ENCODE assay signal across 22 mouse cellular contexts in genomic region chr3:152250487-152250886, GRCm38 (mm10). TPM values are rescaled to one million over a fixed set of nuclear protein-coding genes. Genes with fewer than 3 reads are reported as not detected.
DNase-seq lines count a peak whose midpoint lies in the region; ATAC-seq and TF ChIP-seq lines count a peak whose summit lies in the region.
"Had no signal": no experiment of that assay in that cellular context is flagged by ENCODE, and none has a peak within 500 bp of the region (broad histone marks: within the 10 kb centered on the region; RNA-seq: fewer than 3 reads in every experiment).

No protein-coding gene starts in this region.

- H3K79me2 ChIP-seq in liver, adult 2 months (ENCODE audit: control insufficient read depth, insufficient read depth, low read length), result no peaks in the 10 kb centered on the region

- 41% methylated on average over 1 of the region's 1 CpGs for WGBS in liver, adult 2 months
- WGBS in liver, embryonic 16.5 days (ENCODE audit: insufficient replicate concordance), result 65% methylated on average over 1 of the region's 1 CpGs
- WGBS in liver, embryonic 12.5 days (ENCODE audit: insufficient replicate concordance), result 73% methylated on average over 1 of the region's 1 CpGs
- WGBS in liver, postnatal 0 days (ENCODE audit: insufficient replicate concordance), result 63% methylated on average over 1 of the region's 1 CpGs
- 78% methylated on average over 1 of the region's 1 CpGs for WGBS in liver, embryonic 11.5 days
- WGBS in midbrain, embryonic 11.5 days, result 91% methylated on average over 1 of the region's 1 CpGs
- WGBS in midbrain, postnatal 0 days, result 89% methylated on average over 1 of the region's 1 CpGs

- no peak for TF ChIP-seq CTCF in liver, adult 2 months (IDR thresholded peaks at IDR 0.05; ENCODE audit: low read depth, low read length)
- TF ChIP-seq CTCF in liver, postnatal 0 days (IDR thresholded peaks at IDR 0.05; ENCODE audit: low read depth), result no peak
- TF ChIP-seq CTCF in midbrain, postnatal 0 days (IDR thresholded peaks at IDR 0.05), result no peak

- H3K36me3 ChIP-seq in liver, adult 2 months (ENCODE audit: control insufficient read depth, insufficient read depth, low read length), result no peaks in the 10 kb centered on the region
- no peaks in the 10 kb centered on the region for H3K36me3 ChIP-seq in liver, embryonic 16.5 days (ENCODE audit: control insufficient read depth, insufficient read depth)
- H3K36me3 ChIP-seq in liver, embryonic 12.5 days, result no peaks in the 10 kb centered on the region
- no peaks in the 10 kb centered on the region for H3K36me3 ChIP-seq in liver, postnatal 0 days (replicated peaks; ENCODE audit: insufficient read depth, low read length)
- H3K36me3 ChIP-seq in liver, embryonic 11.5 days (ENCODE audit: control insufficient read depth, insufficient read depth, low read length), result no peaks in the 10 kb centered on the region
- no peaks in the 10 kb centered on the region for H3K36me3 ChIP-seq in midbrain, embryonic 11.5 days (ENCODE audit: control insufficient read depth, insufficient read depth, low read length)
- H3K36me3 ChIP-seq in midbrain, postnatal 0 days (ENCODE audit: insufficient read depth, low read length), result no peaks in the 10 kb centered on the region
- H3K36me3 ChIP-seq: G1E had no signal

- H3K27me3 ChIP-seq in liver, adult 2 months (ENCODE audit: control insufficient read depth, insufficient read depth, low read length), result no peaks in the 10 kb centered on the region
- no peaks in the 10 kb centered on the region for H3K27me3 ChIP-seq in liver, embryonic 16.5 days (ENCODE audit: control insufficient read depth, insufficient read depth, low read depth, low read length)
- H3K27me3 ChIP-seq in liver, embryonic 12.5 days (replicated peaks), result no peaks in the 10 kb centered on the region
- no peaks in the 10 kb centered on the region for H3K27me3 ChIP-seq in liver, postnatal 0 days (ENCODE audit: insufficient read depth, low read length)
- H3K27me3 ChIP-seq in liver, embryonic 11.5 days (replicated peaks; ENCODE audit: control insufficient read depth, insufficient read depth, low read length), result no peaks in the 10 kb centered on the region
- H3K27me3 ChIP-seq in midbrain, embryonic 11.5 days (ENCODE audit: control insufficient read depth, insufficient read depth, low read length), result no peaks in the 10 kb centered on the region
- no peaks in the 10 kb centered on the region for H3K27me3 ChIP-seq in midbrain, postnatal 0 days (ENCODE audit: insufficient read depth, low read length)
- H3K27me3 ChIP-seq: CH12.LX, Patski had no signal

- no peak for TF ChIP-seq EP300 in liver, postnatal 0 days (IDR thresholded peaks at IDR 0.05; ENCODE audit: low read depth)

- peak; percentile 48; the same call in 1 of the 2 replicates for ATAC-seq in liver, embryonic 16.5 days (ENCODE audit: low read depth)
- ATAC-seq in liver, embryonic 12.5 days, result no peak
- ATAC-seq in liver, postnatal 0 days, result peak; percentile 85
- no peak for ATAC-seq in liver, embryonic 11.5 days (replicated peaks; ENCODE audit: low FRiP score)
- ATAC-seq in midbrain, embryonic 11.5 days (ENCODE audit: low FRiP score), result no peak
- ATAC-seq in midbrain, postnatal 0 days (ENCODE audit: low FRiP score), result no peak
- ATAC-seq: activated CD4-positive, CD25-positive, alpha-beta regulatory T cell, adult 4 months; CD4-positive, CD25-positive, alpha-beta regulatory T cell, adult 4 months; Patski had no signal

- peak; percentile 83 for DNase-seq in liver, adult 2 months (ENCODE audit: extremely low read depth, low read depth, low spot score)
- DNase-seq in liver, result no peak
- no peak for DNase-seq in liver, postnatal 0 days
- DNase-seq in liver, embryonic 11.5 days (ENCODE audit: low spot score), result no peak
- DNase-seq in midbrain, embryonic 11.5 days (ENCODE audit: low spot score, missing footprints), result peak; percentile 37
- DNase-seq in midbrain, postnatal 0 days (ENCODE audit: low spot score), result no peak
- DNase-seq: adrenal gland, adult 2 months; adrenal gland, adult 8-10 months; adrenal gland, postnatal 10 days; adrenal gland, postnatal 14 days; adrenal gland, postnatal 25 days; adrenal gland, postnatal 36 days; B cell, adult 2 months; cerebellum, adult 11 months; cerebellum, adult 11-12 months had no signal

- H3K27ac ChIP-seq in liver, adult 2 months (replicated peaks; ENCODE audit: insufficient read depth, low read depth, low read length), result peak overlapping the region; percentile 44; the same call in 1 of the 2 replicates
- H3K27ac ChIP-seq in liver, embryonic 16.5 days (ENCODE audit: low read length), result no peak overlapping the region
- H3K27ac ChIP-seq in liver, embryonic 12.5 days, result no peak overlapping the region
- H3K27ac ChIP-seq in liver, postnatal 0 days (ENCODE audit: low read depth), result peak overlapping the region; percentile 69
- H3K27ac ChIP-seq in liver, embryonic 11.5 days (ENCODE audit: low read depth, low read length), result no peak overlapping the region
- H3K27ac ChIP-seq in midbrain, embryonic 11.5 days (ENCODE audit: low read depth, low read length), result no peak overlapping the region
- H3K27ac ChIP-seq in midbrain, postnatal 0 days (ENCODE audit: low read depth, low read length), result no peak overlapping the region

- no peak overlapping the region for H3K4me2 ChIP-seq in liver, embryonic 16.5 days (ENCODE audit: low read depth, low read length)
- no peak overlapping the region for H3K4me2 ChIP-seq in liver, embryonic 12.5 days
- H3K4me2 ChIP-seq in liver, postnatal 0 days (ENCODE audit: low read depth, low read length), result no peak overlapping the region
- no peak overlapping the region for H3K4me2 ChIP-seq in liver, embryonic 11.5 days
- no peak overlapping the region for H3K4me2 ChIP-seq in midbrain, embryonic 11.5 days
- no peak overlapping the region for H3K4me2 ChIP-seq in midbrain, postnatal 0 days (ENCODE audit: low read depth, low read length, poor library complexity, severe bottlenecking)

- peaks cover 10% of the 10 kb centered on the region for H3K4me1 ChIP-seq in liver, adult 2 months (ENCODE audit: control insufficient read depth, insufficient read depth, low read length)
- no peaks in the 10 kb centered on the region for H3K4me1 ChIP-seq in liver, embryonic 16.5 days (ENCODE audit: control insufficient read depth, low read depth, low read length)
- H3K4me1 ChIP-seq in liver, embryonic 12.5 days, result no peaks in the 10 kb centered on the region
- no peaks in the 10 kb centered on the region for H3K4me1 ChIP-seq in liver, postnatal 0 days (ENCODE audit: insufficient read depth)
- no peaks in the 10 kb centered on the region for H3K4me1 ChIP-seq in liver, embryonic 11.5 days (replicated peaks; ENCODE audit: control insufficient read depth, insufficient read depth, low read length)
- H3K4me1 ChIP-seq in midbrain, embryonic 11.5 days (ENCODE audit: control insufficient read depth, insufficient read depth, low read length), result no peaks in the 10 kb centered on the region
- H3K4me1 ChIP-seq in midbrain, postnatal 0 days (ENCODE audit: insufficient read depth, low read length), result no peaks in the 10 kb centered on the region

- H3K9ac ChIP-seq in liver, adult 2 months (ENCODE audit: low read depth, low read length), result no peak overlapping the region
- no peak overlapping the region for H3K9ac ChIP-seq in liver, embryonic 16.5 days (ENCODE audit: low read depth, low read length)
- no peak overlapping the region for H3K9ac ChIP-seq in liver, embryonic 12.5 days
- no peak overlapping the region for H3K9ac ChIP-seq in liver, postnatal 0 days (replicated peaks)
- H3K9ac ChIP-seq in liver, embryonic 11.5 days (ENCODE audit: low read depth, low read length), result no peak overlapping the region
- H3K9ac ChIP-seq in midbrain, embryonic 11.5 days (ENCODE audit: low read length), result no peak overlapping the region
- no peak overlapping the region for H3K9ac ChIP-seq in midbrain, postnatal 0 days (replicated peaks; ENCODE audit: low read length, poor library complexity, severe bottlenecking)

- no peak overlapping the region for H3K4me3 ChIP-seq in liver, adult 2 months (ENCODE audit: insufficient read depth, low read depth, low read length)
- no peak overlapping the region for H3K4me3 ChIP-seq in liver, embryonic 16.5 days (ENCODE audit: low read depth, low read length)
- H3K4me3 ChIP-seq in liver, embryonic 12.5 days, result no peak overlapping the region
- H3K4me3 ChIP-seq in liver, postnatal 0 days (ENCODE audit: low read depth, low read length), result no peak overlapping the region
- no peak overlapping the region for H3K4me3 ChIP-seq in liver, embryonic 11.5 days (ENCODE audit: low read depth, low read length)
- H3K4me3 ChIP-seq in midbrain, embryonic 11.5 days (ENCODE audit: low read depth, low read length), result no peak overlapping the region
- no peak overlapping the region for H3K4me3 ChIP-seq in midbrain, postnatal 0 days (ENCODE audit: low read depth, low read length)

- H3K9me3 ChIP-seq in liver, embryonic 16.5 days (replicated peaks; ENCODE audit: control insufficient read depth, low read length), result no peaks in the 10 kb centered on the region
- no peaks in the 10 kb centered on the region; the same call in 1 of the 2 replicates for H3K9me3 ChIP-seq in liver, embryonic 12.5 days (replicated peaks)
- no peaks in the 10 kb centered on the region for H3K9me3 ChIP-seq in liver, postnatal 0 days (ENCODE audit: low read length)
- no peaks in the 10 kb centered on the region for H3K9me3 ChIP-seq in liver, embryonic 11.5 days (ENCODE audit: control insufficient read depth, low read length)
- H3K9me3 ChIP-seq in midbrain, embryonic 11.5 days (ENCODE audit: control insufficient read depth, low read length), result no peaks in the 10 kb centered on the region
- no peaks in the 10 kb centered on the region for H3K9me3 ChIP-seq in midbrain, postnatal 0 days (ENCODE audit: low read length)
- H3K9me3 ChIP-seq: G1E had no signal

- no peak for TF ChIP-seq POLR2A in liver, adult 2 months (IDR thresholded peaks at IDR 0.05; ENCODE audit: extremely low read depth, insufficient read depth, low read length)

RNA-seq across cellular contexts. Expression of gene Nexn, which starts 15.7 kb away (rescaled TPM):
- 0.20 and 0.28 TPM in 2 replicates for total RNA-seq in liver, adult 2 months (2014; rRNA removed)
- not detected in 2 replicates for polyA plus RNA-seq in liver, adult 2 months (2012; rRNA removed)
- 1.3 and 1.9 TPM in 2 replicates for polyA plus RNA-seq in liver, embryonic 16.5 days (2015; fragmentation: Nextera tagmentation; extraction: Ambion mirVana)
- polyA plus RNA-seq in liver, embryonic 12.5 days (2016; fragmentation: Nextera tagmentation; extraction: Ambion mirVana), result 2.2 and 2.5 TPM in 2 replicates
- polyA plus RNA-seq in liver, postnatal 0 days (2015; fragmentation: Nextera tagmentation; extraction: Ambion mirVana), result 1.1 and 2.4 TPM in 2 replicates
- polyA plus RNA-seq in liver, embryonic 11.5 days (2014; fragmentation: Nextera tagmentation; extraction: Ambion mirVana), result 3.7 and 5.5 TPM in 2 replicates
- 2.6 and 4.2 TPM in 2 replicates for polyA plus RNA-seq in midbrain, embryonic 11.5 days (2014; fragmentation: Nextera tagmentation; extraction: Ambion mirVana)
- 0.11 and 0.28 TPM in 2 replicates for total RNA-seq in midbrain, postnatal 0 days (2014; rRNA removed)
- 1.5 and 2.3 TPM in 2 replicates for polyA plus RNA-seq in midbrain, postnatal 0 days (2015; fragmentation: Nextera tagmentation; extraction: Ambion mirVana)
- polyA plus RNA-seq: adrenal gland, adult 2 months; G1E had no signal

RNA-seq across cellular contexts. Expression of gene Fubp1, which starts 40.3 kb away (rescaled TPM):
- total RNA-seq in liver, adult 2 months (2014; rRNA removed), result 61.9 and 71.5 TPM in 2 replicates
- 17.5 and 28.1 TPM in 2 replicates for polyA plus RNA-seq in liver, adult 2 months (2012; rRNA removed)
- 53.0 and 58.0 TPM in 2 replicates for polyA plus RNA-seq in liver, embryonic 16.5 days (2015; fragmentation: Nextera tagmentation; extraction: Ambion mirVana)
- polyA plus RNA-seq in liver, embryonic 12.5 days (2016; fragmentation: Nextera tagmentation; extraction: Ambion mirVana), result 143 and 144 TPM in 2 replicates
- 33.5 and 37.1 TPM in 2 replicates for polyA plus RNA-seq in liver, postnatal 0 days (2015; fragmentation: Nextera tagmentation; extraction: Ambion mirVana)
- 234 and 253 TPM in 2 replicates for polyA plus RNA-seq in liver, embryonic 11.5 days (2014; fragmentation: Nextera tagmentation; extraction: Ambion mirVana)
- 452 and 457 TPM in 2 replicates for polyA plus RNA-seq in midbrain, embryonic 11.5 days (2014; fragmentation: Nextera tagmentation; extraction: Ambion mirVana)
- total RNA-seq in midbrain, postnatal 0 days (2014; rRNA removed), result 183 and 237 TPM in 2 replicates
- 94.6 and 127 TPM in 2 replicates for polyA plus RNA-seq in midbrain, postnatal 0 days (2015; fragmentation: Nextera tagmentation; extraction: Ambion mirVana)

RNA-seq across cellular contexts. Expression of gene Dnajb4, which starts 40.4 kb away (rescaled TPM):
- total RNA-seq in liver, adult 2 months (2014; rRNA removed), result 22.4 and 23.0 TPM in 2 replicates
- polyA plus RNA-seq in liver, adult 2 months (2012; rRNA removed), result 5.3 and 6.3 TPM in 2 replicates
- 37.1 and 39.3 TPM in 2 replicates for polyA plus RNA-seq in liver, embryonic 16.5 days (2015; fragmentation: Nextera tagmentation; extraction: Ambion mirVana)
- polyA plus RNA-seq in liver, embryonic 12.5 days (2016; fragmentation: Nextera tagmentation; extraction: Ambion mirVana), result 35.7 and 36.3 TPM in 2 replicates
- polyA plus RNA-seq in liver, postnatal 0 days (2015; fragmentation: Nextera tagmentation; extraction: Ambion mirVana), result 25.9 and 28.8 TPM in 2 replicates
- 29.7 and 33.1 TPM in 2 replicates for polyA plus RNA-seq in liver, embryonic 11.5 days (2014; fragmentation: Nextera tagmentation; extraction: Ambion mirVana)
- 26.6 and 29.0 TPM in 2 replicates for polyA plus RNA-seq in midbrain, embryonic 11.5 days (2014; fragmentation: Nextera tagmentation; extraction: Ambion mirVana)
- total RNA-seq in midbrain, postnatal 0 days (2014; rRNA removed), result 43.9 and 67.2 TPM in 2 replicates
- 47.1 and 50.3 TPM in 2 replicates for polyA plus RNA-seq in midbrain, postnatal 0 days (2015; fragmentation: Nextera tagmentation; extraction: Ambion mirVana)

Comparison
In these comparisons a context has a peak if more than half of its experiments do, and no peak if none do; other contexts are left out.
1. DNase-seq: peak in liver, adult 2 months (single experiment) and midbrain, embryonic 11.5 days (single experiment); none in liver (single experiment), liver, postnatal 0 days (single experiment), liver, embryonic 11.5 days (single experiment) and midbrain, postnatal 0 days (single experiment).
2. H3K27ac ChIP-seq: peak in liver, adult 2 months (single experiment) and liver, postnatal 0 days (single experiment); none in liver, embryonic 16.5 days (single experiment), liver, embryonic 12.5 days (single experiment), liver, embryonic 11.5 days (single experiment), midbrain, embryonic 11.5 days (single experiment) and midbrain, postnatal 0 days (single experiment).
3. ATAC-seq: peak in liver, embryonic 16.5 days (single experiment) and liver, postnatal 0 days (single experiment); none in liver, embryonic 12.5 days (single experiment), liver, embryonic 11.5 days (single experiment), midbrain, embryonic 11.5 days (single experiment) and midbrain, postnatal 0 days (single experiment).